Mouse (Mus musculus) stomach, embryonic 14.5 days (tissue): ENCODE results near the gene Ppp1r8. TPM values are rescaled to one million over a fixed set of nuclear protein-coding genes. Genes with fewer than 3 reads are reported as not detected.

Experiments
- ATAC-seq: fragments of 200-750 bp; cut with Nextera tagmentation; 2 replicates; pipeline ENCODE4 v1.8.0; 2017; ENCODE audit warnings: low read depth, moderate TSS enrichment; ENCODE audit not compliant: insufficient number of reproducible peaks, insufficient read depth, low FRiP score
- H3K27ac ChIP-seq: fragments of 300-500 bp; sonication (generic); 2 replicates; pipeline ENCODE4 v1.5.1; 2014; ENCODE audit warnings: mild to moderate bottlenecking, low read length, moderate library complexity, mixed read lengths
- H3K27me3 ChIP-seq: fragments of 300-500 bp; sonication (generic); 2 replicates; pipeline ENCODE4 v1.6.1; 2014; ENCODE audit warnings: low read length, control low read depth, mixed read lengths; ENCODE audit not compliant: control insufficient read depth, insufficient read depth
- H3K36me3 ChIP-seq: fragments of 300-500 bp; sonication (generic); 2 replicates; pipeline ENCODE4 v1.6.1; 2014; ENCODE audit warnings: mild to moderate bottlenecking, control low read depth, low read length, moderate library complexity, mixed read lengths; ENCODE audit not compliant: control insufficient read depth, insufficient read depth
- H3K4me1 ChIP-seq: fragments of 300-500 bp; sonication (generic); 2 replicates; pipeline ENCODE4 v1.6.1; 2014; ENCODE audit warnings: low read length, control low read depth, mixed read lengths; ENCODE audit not compliant: control insufficient read depth, insufficient read depth
- H3K4me2 ChIP-seq: fragments of 300-500 bp; sonication (generic); replicated peaks from 2 replicates; pipeline ENCODE4 v1.6.1; 2014; ENCODE audit warnings: low read depth, low read length, control low read depth
- H3K4me3 ChIP-seq: fragments of 300-500 bp; sonication (generic); 2 replicates; pipeline ENCODE4 v1.5.1; 2014; ENCODE audit warnings: low read depth, low read length, control low read depth
- H3K9ac ChIP-seq: fragments of 300-500 bp; sonication (generic); replicated peaks from 2 replicates; pipeline ENCODE4 v1.6.1; 2014; ENCODE audit warnings: low read depth, mild to moderate bottlenecking, control low read depth, low read length, moderate library complexity, mixed read lengths
- H3K9me3 ChIP-seq: fragments of 300-500 bp; sonication (generic); 2 replicates; pipeline ENCODE4 v1.6.1; 2016; ENCODE audit warnings: low read depth, low read length, control low read depth; ENCODE audit not compliant: control insufficient read depth
- WGBS: fragments of 180-500 bp; shearing (Covaris S2); extraction: QIAGEN DNeasy Blood & Tissue Kit; methylation state at CpG from one replicate; pipeline ENCODE4 v1.1.7; 2014; 5-methylcytosine and 5-hydroxymethylcytosine counted together
- polyA plus RNA-seq: library from polyadenylated mRNA; unstranded; fragments of >200 nt; fragmentation: Nextera tagmentation; extraction: Ambion mirVana; gene quantifications from 2 replicates; pipeline ENCODE4 v1.2.1, GENCODE M21; 2014

The Ppp1r8 gene
- polyA plus RNA-seq, 1 experiment from 2014 or later: 55.9 TPM

DNA sequence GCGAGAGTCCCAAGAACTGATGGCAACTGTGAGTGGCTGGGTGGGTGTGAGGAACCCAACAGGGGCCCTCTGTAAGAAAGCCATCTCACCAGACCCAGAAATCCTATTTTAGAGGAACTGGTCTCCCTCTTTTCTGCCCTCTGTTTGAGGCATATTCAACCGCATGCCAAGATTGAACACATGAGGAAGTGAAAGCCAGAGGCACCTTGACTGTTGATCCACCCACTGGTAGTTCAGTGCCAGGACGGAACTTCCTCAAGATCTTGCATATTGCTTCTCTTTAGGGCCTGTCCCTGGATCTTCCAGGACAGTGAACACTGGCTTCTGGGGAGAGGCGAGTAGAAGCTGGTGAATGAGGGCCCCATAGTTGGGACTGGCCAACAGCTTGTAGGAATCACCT is 62.7 kb downstream of the Ppp1r8 start:
- ATAC-seq: no peak
- Histone ChIP-seq H3K27me3 (no peaks in the 10 kb centered on the region), H3K36me3 (peaks cover 41% of the 10 kb centered on the region), H3K4me3 (no peak overlapping the region), H3K9ac (no peak overlapping the region), H3K4me2 (no peak overlapping the region), H3K9me3 (no peaks in the 10 kb centered on the region), H3K4me1 (no peaks in the 10 kb centered on the region), H3K27ac (no peak overlapping the region)
- WGBS: 85% methylated on average over 4 of the region's 4 CpGs

DNA sequence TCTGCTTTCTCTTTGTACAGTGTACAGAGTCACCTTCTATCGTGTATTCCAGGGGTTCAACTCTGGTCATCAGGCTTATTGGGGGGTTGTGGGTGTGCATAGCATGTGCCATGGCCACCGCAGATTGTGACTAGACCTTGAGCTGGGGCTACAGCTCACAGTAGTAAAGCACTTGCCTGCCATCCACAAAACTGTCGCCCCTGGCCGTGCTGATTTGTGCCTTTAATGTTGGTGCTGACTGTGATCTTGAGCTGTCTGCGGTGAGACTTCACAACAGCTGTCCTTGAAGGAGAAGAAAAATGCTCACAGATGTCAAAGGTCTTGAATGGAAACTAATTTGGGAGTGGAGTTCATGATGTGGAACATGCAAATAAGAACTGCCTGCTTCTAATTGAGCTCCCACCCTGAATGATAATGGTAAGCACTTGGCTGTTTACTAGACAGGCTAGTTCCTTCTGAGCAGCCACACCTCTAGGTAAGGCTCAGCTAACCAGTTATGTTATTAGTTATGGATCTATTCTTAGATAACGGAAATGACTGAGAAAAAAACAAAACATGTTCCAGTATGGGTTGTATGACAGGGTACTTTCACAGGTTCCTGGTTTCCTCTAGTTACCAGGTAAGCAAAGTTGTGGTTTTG is 64.3 kb downstream of the Ppp1r8 start:
- H3K4me1 ChIP-seq: no peaks in the 10 kb centered on the region

More for the DNA sequence above, 64.3 kb downstream of the Ppp1r8 start:
- ATAC-seq: no peak
- H3K27me3 ChIP-seq: no peaks in the 10 kb centered on the region
- H3K27ac ChIP-seq: no peak overlapping the region
- no peaks in the 10 kb centered on the region for H3K9me3 ChIP-seq
- H3K4me2 ChIP-seq: no peak overlapping the region
- no peak overlapping the region for H3K9ac ChIP-seq
- peaks cover 55% of the 10 kb centered on the region for H3K36me3 ChIP-seq
- WGBS: 93% methylated on average over 6 of the region's 6 CpGs
- no peak overlapping the region for H3K4me3 ChIP-seq

Other genes with a start within 250 kb of the Ppp1r8 start
- gene Eya3, start 204.2 kb downstream of the Ppp1r8 start, polyA plus RNA-seq: 30.4 and 32.3 TPM in 2 replicates
- gene Xkr8, start 110.6 kb downstream of the Ppp1r8 start, polyA plus RNA-seq: 4.1 and 6.3 TPM in 2 replicates
- 5.0 and 6.2 TPM in 2 replicates for gene Smpdl3b, start 85.9 kb downstream of the Ppp1r8 start, polyA plus RNA-seq
- gene Rpa2, start 74.8 kb downstream of the Ppp1r8 start, polyA plus RNA-seq: 102 and 105 TPM in 2 replicates
- 1.1 and 1.9 TPM in 2 replicates for gene Themis2, start 46.8 kb downstream of the Ppp1r8 start, polyA plus RNA-seq
- 63.2 and 66.0 TPM in 2 replicates for gene Stx12, start 41.3 kb upstream of the Ppp1r8 start, polyA plus RNA-seq
- gene Fam76a, start 79.4 kb upstream of the Ppp1r8 start, polyA plus RNA-seq: 45.7 and 47.0 TPM in 2 replicates
- 0.13 and 0.19 TPM in 2 replicates for gene Fgr, start 130.9 kb upstream of the Ppp1r8 start, polyA plus RNA-seq
- gene Ahdc1, start 168.1 kb upstream of the Ppp1r8 start, polyA plus RNA-seq: 10.3 and 10.7 TPM in 2 replicates